Mouse (Mus musculus): Measurements from ENCODE around the gene Fstl3.

The Fstl3 gene

GRCm38 (mm10) chr10:79762875-79763274 is 14.2 kb upstream of the Fstl3 start:
- no peak for DNase-seq (ENCODE audit: low read depth)

- no peak for DNase-seq (ENCODE audit: low read depth)
Measured at GRCm38 (mm10) chr10:79764234-79764633, 12.8 kb upstream of the Fstl3 start.

GRCm38 (mm10) chr10:79765228-79765745 is 11.8 kb upstream of the Fstl3 start:
- DNase-seq (ENCODE audit: low read depth) = no peak

DNA sequence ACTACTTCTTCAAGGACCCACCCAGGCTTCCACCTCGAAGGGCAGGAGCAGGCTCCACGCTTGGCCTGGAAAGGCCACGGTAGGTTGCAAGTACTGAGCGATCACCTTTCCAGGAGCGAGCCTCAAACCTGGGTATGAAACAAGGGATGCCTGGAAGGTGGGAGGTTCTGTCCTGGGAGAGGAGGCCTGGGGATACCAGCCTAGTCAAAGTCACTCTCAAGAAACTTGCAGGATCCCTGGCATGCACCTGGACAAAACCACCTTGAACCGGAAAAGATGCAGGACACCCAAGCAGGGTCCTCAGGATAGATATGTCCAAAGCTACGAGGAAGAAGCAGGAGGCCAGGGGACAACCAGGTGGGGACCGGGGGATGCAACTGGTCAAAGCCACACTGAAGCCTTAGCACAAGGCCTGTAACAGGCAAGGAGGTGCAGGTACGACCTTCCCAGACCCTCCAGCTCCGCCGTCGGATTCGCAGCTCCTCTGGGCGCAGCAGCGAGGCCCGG is 11.0 kb upstream of the Fstl3 start:
- no peak for DNase-seq (ENCODE audit: low read depth)

GRCm38 (mm10) chr10:79766508-79767325 is 10.4 kb upstream of the Fstl3 start, which contains the start of gene Rnf126:
Gene Rnf126, minus strand, starts transcription at chr10:79766952.
- DNase-seq (ENCODE audit: low read depth) = peak; percentile 99

DNA sequence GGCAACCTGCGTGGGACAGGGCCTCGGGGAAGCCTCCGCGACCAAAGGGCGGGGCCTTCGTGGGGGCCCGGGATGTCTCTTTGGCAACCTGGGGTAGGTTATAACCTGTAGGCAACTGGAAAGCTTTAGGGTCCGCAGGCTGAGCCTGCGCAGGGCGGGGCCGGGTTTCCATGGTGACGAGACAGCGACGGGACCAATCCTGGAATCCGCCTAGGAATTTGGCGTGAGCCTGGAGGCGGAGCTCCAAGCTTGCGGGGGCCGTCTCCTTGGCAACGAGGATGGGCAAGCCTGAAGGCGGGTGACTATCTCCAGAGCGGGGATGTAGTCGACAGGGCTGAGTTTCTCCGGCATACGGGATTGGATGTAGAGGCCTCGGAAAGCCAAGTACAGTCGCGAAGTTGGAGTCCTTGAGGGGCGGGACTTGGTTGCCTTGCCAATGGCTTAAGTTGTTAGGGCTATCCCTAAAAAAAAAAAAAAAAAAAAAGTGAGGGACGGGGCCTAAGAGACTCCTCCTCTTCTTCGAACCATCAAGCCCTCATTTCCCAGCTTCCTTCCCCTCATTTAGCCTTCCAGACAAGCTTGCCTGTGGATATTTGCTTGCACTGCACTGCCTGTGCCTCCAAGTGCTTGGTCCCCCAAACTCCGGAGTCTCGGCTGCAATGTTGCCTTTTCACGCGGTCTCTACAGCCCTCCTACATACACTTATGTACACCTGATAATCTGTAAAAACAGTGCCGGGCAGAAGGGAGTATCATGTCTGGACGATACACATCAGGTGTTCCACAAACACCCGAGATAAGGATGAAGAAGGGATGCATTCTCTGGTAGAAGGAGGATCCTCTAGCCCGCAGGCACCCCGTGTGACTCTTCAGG is 9.5 kb upstream of the Fstl3 start:
- peak; percentile 60 for DNase-seq (ENCODE audit: low read depth)

DNA sequence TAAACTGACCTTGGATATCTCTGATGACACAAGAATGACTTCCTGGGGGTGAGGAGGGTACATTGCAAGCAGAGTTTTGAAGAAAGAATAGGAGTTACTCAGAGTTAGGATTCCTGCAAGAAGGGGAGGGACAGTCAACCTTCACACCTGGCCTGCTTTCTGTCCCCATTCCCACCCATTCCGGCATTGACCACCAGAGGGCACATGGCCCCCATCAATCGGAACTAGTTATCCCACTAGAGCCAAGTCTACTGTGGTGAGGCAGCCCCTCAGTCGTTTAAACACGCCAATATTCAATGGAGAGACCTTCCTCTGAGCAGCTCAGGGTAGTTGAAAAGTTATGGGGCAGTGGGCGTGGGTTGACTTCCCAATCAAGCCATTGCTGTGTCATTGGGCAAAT is 8.7 kb upstream of the Fstl3 start:
- DNase-seq (ENCODE audit: low read depth) = peak; percentile 56

- DNase-seq (ENCODE audit: low read depth) = no peak
Measured at GRCm38 (mm10) chr10:79769329-79769728, 7.7 kb upstream of the Fstl3 start.

DNA sequence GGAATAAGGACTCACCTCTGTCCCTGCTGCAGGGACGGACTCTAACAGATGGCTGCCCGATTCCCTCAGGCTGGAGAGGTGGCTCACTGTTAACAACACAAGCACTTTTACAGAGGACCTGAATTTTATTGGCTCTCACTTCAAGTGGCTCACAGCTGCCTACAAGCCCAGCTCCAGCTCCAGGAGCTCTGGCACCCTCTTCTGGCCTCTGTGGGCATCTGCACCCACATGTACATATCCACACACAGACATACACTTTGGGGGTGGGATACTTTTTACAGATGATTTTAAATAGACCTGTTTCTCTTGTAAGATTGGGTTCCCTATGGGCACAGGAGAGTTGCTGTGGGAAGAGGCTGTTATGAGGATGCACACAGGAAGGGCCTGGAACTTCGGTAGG is 4.8 kb upstream of the Fstl3 start:
- no peak for DNase-seq (ENCODE audit: low read depth)

- DNase-seq (ENCODE audit: low read depth) = no peak
Measured at GRCm38 (mm10) chr10:79773208-79773607, 3.9 kb upstream of the Fstl3 start.

DNA sequence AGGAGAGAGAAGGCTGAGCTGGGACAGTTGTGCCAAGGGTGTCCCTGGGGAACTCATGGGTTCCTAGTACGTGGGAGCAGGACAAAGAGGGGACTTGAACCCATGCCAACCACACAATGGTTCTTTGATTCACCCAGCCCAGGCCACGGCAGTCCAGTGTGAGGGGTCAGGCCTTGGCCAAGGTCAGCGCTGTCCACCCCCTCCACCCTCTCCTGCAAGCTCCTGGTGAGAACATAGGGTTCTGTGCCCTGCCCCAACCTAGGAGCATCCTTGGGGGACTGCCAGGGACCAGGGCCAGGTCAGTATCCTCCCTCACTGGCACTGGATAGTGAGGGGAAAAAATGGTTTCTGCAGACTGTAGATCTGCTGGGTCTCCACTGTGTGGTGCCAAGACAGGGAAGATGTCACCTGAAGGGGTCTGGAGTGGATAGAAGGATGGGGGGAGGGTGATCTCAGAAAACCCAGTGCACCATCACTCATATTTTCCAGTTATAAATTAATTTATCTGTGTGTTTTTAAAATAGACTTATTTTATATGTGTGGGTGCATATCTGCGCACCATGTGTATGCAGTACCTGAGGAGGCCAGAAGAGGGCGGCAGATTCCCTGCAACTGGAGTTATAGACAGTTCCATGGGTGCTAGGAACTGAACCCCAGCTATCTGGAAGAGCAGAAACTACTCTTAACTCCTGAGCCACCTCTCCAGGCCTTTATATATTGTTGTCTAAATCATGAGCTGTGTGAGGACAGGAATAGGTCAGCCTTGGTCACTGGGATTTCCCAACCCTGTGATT is 2.4 kb upstream of the Fstl3 start:
- no peak for DNase-seq (ENCODE audit: low read depth)

DNA sequence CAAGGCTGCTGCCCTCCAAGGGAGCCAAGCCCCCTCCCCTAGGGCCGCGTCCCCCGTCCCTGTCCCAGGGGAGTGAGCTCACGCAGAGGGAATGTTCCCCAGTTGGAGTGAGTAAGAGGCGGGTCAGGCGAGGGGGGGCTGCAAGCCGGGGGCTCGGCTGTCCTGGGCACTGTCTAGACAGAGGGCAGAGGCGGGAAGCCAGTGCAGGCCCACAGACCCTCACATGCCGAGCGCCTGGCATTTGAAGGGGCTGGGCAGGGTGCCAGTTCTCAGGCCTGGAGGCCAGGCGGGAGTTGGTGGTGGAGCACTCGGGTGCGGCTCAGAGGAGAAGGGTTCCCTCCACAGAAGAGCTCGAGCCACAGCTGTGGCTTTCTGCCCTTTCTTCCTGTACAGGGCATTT is 934 bp downstream of the Fstl3 start:
- DNase-seq (ENCODE audit: low read depth) = no peak

DNA sequence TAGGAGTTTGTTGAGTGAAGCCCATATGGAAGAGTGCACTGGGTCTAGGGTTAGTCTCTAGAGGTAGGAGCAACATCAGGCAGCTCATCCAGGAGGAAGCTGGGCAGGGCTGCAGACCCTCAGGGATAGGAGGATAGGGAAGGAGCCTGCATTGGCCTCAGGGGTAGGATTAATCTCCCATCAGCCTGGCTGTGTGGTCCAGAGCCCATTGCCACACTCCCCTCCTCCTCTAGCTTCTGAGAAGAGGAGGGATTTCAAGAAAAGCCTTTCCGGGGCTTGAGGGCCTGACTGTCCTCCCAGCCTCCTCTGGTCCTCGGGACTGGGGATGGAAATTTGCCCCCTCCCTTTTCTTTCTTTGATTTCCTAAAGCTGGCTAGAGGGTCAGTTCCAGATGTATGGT is 2.1 kb downstream of the Fstl3 start:
- DNase-seq (ENCODE audit: low read depth) = no peak

DNA sequence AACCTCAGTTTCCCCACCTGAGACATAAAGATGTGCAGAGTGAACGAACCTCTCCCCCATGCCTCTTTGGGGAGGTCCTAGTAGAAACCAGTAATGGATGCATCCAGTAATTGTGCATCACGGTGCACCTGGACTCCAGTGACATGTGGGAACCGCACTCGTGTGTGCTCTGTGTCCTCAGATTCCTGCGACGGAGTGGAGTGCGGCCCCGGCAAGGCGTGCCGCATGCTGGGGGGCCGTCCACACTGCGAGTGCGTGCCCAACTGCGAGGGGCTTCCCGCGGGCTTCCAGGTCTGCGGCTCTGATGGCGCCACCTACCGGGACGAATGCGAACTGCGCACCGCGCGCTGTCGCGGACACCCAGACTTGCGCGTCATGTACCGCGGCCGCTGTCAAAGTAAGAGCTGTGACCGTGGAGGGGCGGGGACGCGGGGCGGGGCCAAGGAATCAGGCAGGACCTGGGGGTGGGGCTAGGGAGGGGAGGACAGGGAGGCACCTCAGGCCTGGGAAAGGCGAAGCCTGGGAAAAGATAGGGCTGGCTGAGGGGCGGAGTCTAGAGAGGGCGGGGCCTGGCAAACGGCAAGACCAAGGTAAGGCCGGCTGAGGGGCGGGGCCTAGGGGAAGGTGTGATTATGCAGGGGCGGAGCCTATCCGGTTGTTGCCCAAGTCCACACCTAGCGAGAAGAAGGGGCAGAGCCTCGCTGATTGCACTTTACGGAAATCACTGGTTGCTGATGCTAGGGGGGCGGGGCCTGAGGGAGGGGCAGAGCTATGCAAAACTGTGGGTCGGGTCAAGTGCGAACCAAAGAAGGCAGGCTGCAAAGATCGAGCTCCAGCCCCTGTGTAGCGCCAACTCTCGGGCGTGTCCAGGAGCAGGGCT is 3.0 kb downstream of the Fstl3 start:
- peak; percentile 94 for DNase-seq (ENCODE audit: low read depth)

GRCm38 (mm10) chr10:79780664-79781015 is 3.6 kb downstream of the Fstl3 start:
- peak; percentile 75 for DNase-seq (ENCODE audit: low read depth)

DNA sequence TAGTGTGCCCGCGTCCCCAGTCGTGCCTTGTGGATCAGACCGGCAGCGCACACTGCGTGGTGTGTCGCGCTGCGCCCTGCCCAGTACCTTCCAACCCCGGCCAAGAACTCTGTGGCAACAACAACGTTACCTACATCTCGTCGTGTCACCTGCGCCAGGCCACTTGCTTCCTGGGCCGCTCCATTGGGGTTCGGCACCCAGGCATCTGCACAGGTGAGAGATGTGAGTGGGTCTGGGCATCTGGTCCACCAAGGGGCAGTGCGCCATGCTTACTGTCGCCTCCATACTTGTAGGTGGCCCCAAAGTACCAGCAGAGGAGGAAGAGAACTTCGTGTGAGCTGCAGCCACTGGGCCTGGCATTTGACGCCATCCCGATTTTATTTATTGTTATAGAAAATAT is 4.1 kb downstream of the Fstl3 start:
- no peak for DNase-seq (ENCODE audit: low read depth)

- no peak for DNase-seq (ENCODE audit: low read depth)
Measured at GRCm38 (mm10) chr10:79781956-79782355, 4.9 kb downstream of the Fstl3 start.

DNA sequence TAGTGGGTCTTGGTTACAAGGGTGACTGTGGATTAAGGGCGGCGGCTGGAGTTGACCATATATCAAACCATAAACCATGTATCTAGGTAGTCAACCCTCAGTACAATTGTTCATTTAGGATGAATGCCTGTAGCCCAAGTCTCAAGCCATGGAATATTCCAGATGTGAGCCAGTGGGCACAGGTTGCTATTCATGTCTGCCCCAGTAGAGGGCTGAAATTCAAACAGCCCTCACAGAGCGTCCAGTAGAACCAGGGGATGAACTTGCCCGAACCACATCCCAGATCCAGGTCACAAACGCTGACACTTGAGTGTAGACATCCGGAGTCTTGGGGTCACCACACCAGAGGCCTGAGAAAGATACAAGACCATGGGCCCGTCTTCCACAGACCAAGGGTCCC is 6.0 kb downstream of the Fstl3 start:
- no peak for DNase-seq (ENCODE audit: low read depth)

GRCm38 (mm10) chr10:79783920-79784800 is 7.1 kb downstream of the Fstl3 start:
- DNase-seq (ENCODE audit: low read depth) = peak; percentile 51

All from c-Kit-positive CD71-positive TER-119-negative erythroid progenitor cells, embryonic 14.5 days (primary cell).